Mouse (Mus musculus): ENCODE data around the gene Atg2a. TPM values are rescaled to one million over a fixed set of nuclear protein-coding genes. Genes with fewer than 3 reads are reported as not detected.

The Atg2a gene
- polyA plus RNA-seq, 1 experiment from 2014 or later, result 7.4 TPM

- H3K27me3 ChIP-seq (replicated peaks; ENCODE audit: control insufficient read depth, insufficient read depth, low read length), result no peaks in the 10 kb centered on the region
- H3K4me1 ChIP-seq (ENCODE audit: control insufficient read depth, insufficient read depth, low read length), result peaks cover 20% of the 10 kb centered on the region
- peak; percentile 42 for ATAC-seq
- peaks cover 12% of the 10 kb centered on the region; the same call in 1 of the 2 replicates for H3K36me3 ChIP-seq (ENCODE audit: control insufficient read depth, insufficient read depth, low read length)
- peak overlapping the region; percentile 72 for H3K4me2 ChIP-seq (ENCODE audit: low read depth, low read length)
- no peaks in the 10 kb centered on the region for H3K9me3 ChIP-seq (ENCODE audit: control insufficient read depth, low read length)
- H3K27ac ChIP-seq (ENCODE audit: low read length), result peak overlapping the region; percentile 75
- WGBS, result 0% methylated on average over 4 of the region's 4 CpGs
- H3K9ac ChIP-seq (ENCODE audit: low read depth, low read length), result peak overlapping the region; percentile 87
- peak overlapping the region; percentile 81 for H3K4me3 ChIP-seq (ENCODE audit: low read length)
These were observed 813 bp downstream of the Atg2a start for GRCm38 (mm10) chr19:6242281-6242680.

DNA sequence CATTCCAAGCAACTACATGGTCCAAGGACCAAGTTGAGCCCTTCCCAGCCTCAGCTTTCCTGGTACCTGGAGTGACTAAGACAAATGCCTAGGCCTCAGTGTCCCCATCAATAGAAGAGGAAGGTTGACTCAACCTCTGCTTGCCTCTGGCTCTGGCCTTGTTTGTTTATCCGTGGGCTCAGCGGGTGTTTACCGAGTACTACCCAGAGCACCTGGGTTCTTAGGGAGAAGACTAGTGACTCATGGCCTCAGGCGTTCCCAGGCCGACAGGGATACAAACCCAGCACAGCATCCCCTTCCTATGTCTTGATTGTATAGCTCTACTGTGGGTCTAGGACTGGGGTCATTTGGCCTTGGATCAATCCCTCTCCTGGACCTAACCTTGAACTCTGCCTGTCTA, 1.8 kb downstream of the Atg2a start:
- no peak overlapping the region for H3K4me2 ChIP-seq (ENCODE audit: low read depth, low read length)
- H3K9me3 ChIP-seq (ENCODE audit: control insufficient read depth, low read length), result no peaks in the 10 kb centered on the region
- no peak overlapping the region for H3K4me3 ChIP-seq (ENCODE audit: low read length)
- 78% methylated on average over 5 of the region's 5 CpGs for WGBS
- ATAC-seq, result no peak
- peaks cover 18% of the 10 kb centered on the region for H3K36me3 ChIP-seq (ENCODE audit: control insufficient read depth, insufficient read depth, low read length)
- no peak overlapping the region for H3K27ac ChIP-seq (ENCODE audit: low read length)
- H3K27me3 ChIP-seq (replicated peaks; ENCODE audit: control insufficient read depth, insufficient read depth, low read length), result no peaks in the 10 kb centered on the region
- peaks cover 20% of the 10 kb centered on the region for H3K4me1 ChIP-seq (ENCODE audit: control insufficient read depth, insufficient read depth, low read length)
- H3K9ac ChIP-seq (ENCODE audit: low read depth, low read length), result peak overlapping the region; percentile 33; the same call in 1 of the 2 replicates

GRCm38 (mm10) chr19:6245806-6246205, 4.3 kb downstream of the Atg2a start:
- Histone ChIP-seq H3K4me1 (ENCODE audit: control insufficient read depth, insufficient read depth, low read length) (peaks cover 15% of the 10 kb centered on the region), H3K4me3 (ENCODE audit: low read length) (no peak overlapping the region), H3K27ac (ENCODE audit: low read length) (no peak overlapping the region), H3K4me2 (ENCODE audit: low read depth, low read length) (no peak overlapping the region), H3K36me3 (ENCODE audit: control insufficient read depth, insufficient read depth, low read length) (peaks cover 18% of the 10 kb centered on the region), H3K27me3 (replicated peaks; ENCODE audit: control insufficient read depth, insufficient read depth, low read length) (no peaks in the 10 kb centered on the region), H3K9me3 (ENCODE audit: control insufficient read depth, low read length) (no peaks in the 10 kb centered on the region), H3K9ac (ENCODE audit: low read depth, low read length) (no peak overlapping the region)
- WGBS, result 61% methylated on average over 1 of the region's 1 CpGs
- ATAC-seq, result no peak

GRCm38 (mm10) chr19:6247526-6248300, 6.2 kb downstream of the Atg2a start:
- Histone ChIP-seq H3K9ac (ENCODE audit: low read depth, low read length) (no peak overlapping the region), H3K4me2 (ENCODE audit: low read depth, low read length) (no peak overlapping the region), H3K27me3 (replicated peaks; ENCODE audit: control insufficient read depth, insufficient read depth, low read length) (no peaks in the 10 kb centered on the region), H3K4me3 (ENCODE audit: low read length) (no peak overlapping the region), H3K27ac (ENCODE audit: low read length) (no peak overlapping the region), H3K36me3 (ENCODE audit: control insufficient read depth, insufficient read depth, low read length) (peaks cover 26% of the 10 kb centered on the region), H3K9me3 (ENCODE audit: control insufficient read depth, low read length) (no peaks in the 10 kb centered on the region), H3K4me1 (ENCODE audit: control insufficient read depth, insufficient read depth, low read length) (peaks cover 10% of the 10 kb centered on the region)
- WGBS, result 92% methylated on average over 29 of the region's 29 CpGs
- no peak for ATAC-seq

DNA sequence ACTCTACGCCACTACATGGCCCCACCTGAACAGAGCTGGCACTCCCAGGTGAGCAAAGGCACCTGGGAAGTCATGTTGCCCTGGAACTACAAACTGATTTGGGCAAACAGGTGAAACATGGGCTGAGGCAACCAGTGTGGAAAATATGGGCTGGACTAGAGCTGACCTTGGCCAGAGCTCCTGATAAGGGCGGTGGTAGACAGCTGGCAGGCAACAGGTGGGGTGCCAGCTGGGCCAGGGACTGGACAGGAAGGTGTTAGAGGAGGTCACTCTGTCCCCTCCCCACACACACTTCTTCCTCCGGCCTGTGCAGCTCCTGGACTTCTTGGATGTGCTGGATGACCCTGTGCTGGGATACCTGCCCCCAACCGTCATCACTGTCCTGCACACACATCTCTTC, 11.6 kb downstream of the Atg2a start:
- H3K36me3 ChIP-seq (ENCODE audit: control insufficient read depth, insufficient read depth, low read length), result peaks cover 28% of the 10 kb centered on the region
- ATAC-seq, result no peak
- H3K9me3 ChIP-seq (ENCODE audit: control insufficient read depth, low read length), result no peaks in the 10 kb centered on the region
- no peaks in the 10 kb centered on the region for H3K4me1 ChIP-seq (ENCODE audit: control insufficient read depth, insufficient read depth, low read length)
- 86% methylated on average over 4 of the region's 4 CpGs for WGBS
- no peak overlapping the region for H3K4me3 ChIP-seq (ENCODE audit: low read length)
- no peak overlapping the region for H3K27ac ChIP-seq (ENCODE audit: low read length)
- no peak overlapping the region for H3K9ac ChIP-seq (ENCODE audit: low read depth, low read length)
- no peak overlapping the region for H3K4me2 ChIP-seq (ENCODE audit: low read depth, low read length)
- no peaks in the 10 kb centered on the region for H3K27me3 ChIP-seq (replicated peaks; ENCODE audit: control insufficient read depth, insufficient read depth, low read length)

- WGBS, result 69% methylated on average over 2 of the region's 2 CpGs
- no peaks in the 10 kb centered on the region for H3K27me3 ChIP-seq (replicated peaks; ENCODE audit: control insufficient read depth, insufficient read depth, low read length)
- H3K36me3 ChIP-seq (ENCODE audit: control insufficient read depth, insufficient read depth, low read length), result peaks cover 28% of the 10 kb centered on the region
- no peak overlapping the region for H3K9ac ChIP-seq (ENCODE audit: low read depth, low read length)
- no peak overlapping the region for H3K4me3 ChIP-seq (ENCODE audit: low read length)
- H3K4me2 ChIP-seq (ENCODE audit: low read depth, low read length), result no peak overlapping the region
- no peak for ATAC-seq
- H3K27ac ChIP-seq (ENCODE audit: low read length), result no peak overlapping the region
- H3K9me3 ChIP-seq (ENCODE audit: control insufficient read depth, low read length), result no peaks in the 10 kb centered on the region
- H3K4me1 ChIP-seq (ENCODE audit: control insufficient read depth, insufficient read depth, low read length), result peaks cover 3% of the 10 kb centered on the region; the same call in 1 of the 2 replicates
These were observed 19.0 kb downstream of the Atg2a start for GRCm38 (mm10) chr19:6260428-6260827.

GRCm38 (mm10) chr19:6260946-6261345, 19.5 kb downstream of the Atg2a start:
- no peak for ATAC-seq
- Histone ChIP-seq H3K27ac (ENCODE audit: low read length) (no peak overlapping the region), H3K9me3 (ENCODE audit: control insufficient read depth, low read length) (no peaks in the 10 kb centered on the region), H3K4me2 (ENCODE audit: low read depth, low read length) (no peak overlapping the region), H3K4me3 (ENCODE audit: low read length) (no peak overlapping the region), H3K36me3 (ENCODE audit: control insufficient read depth, insufficient read depth, low read length) (peaks cover 28% of the 10 kb centered on the region), H3K9ac (ENCODE audit: low read depth, low read length) (no peak overlapping the region), H3K4me1 (ENCODE audit: control insufficient read depth, insufficient read depth, low read length) (peaks cover 3% of the 10 kb centered on the region; the same call in 1 of the 2 replicates), H3K27me3 (replicated peaks; ENCODE audit: control insufficient read depth, insufficient read depth, low read length) (no peaks in the 10 kb centered on the region)
- WGBS, result 81% methylated on average over 4 of the region's 4 CpGs

DNA sequence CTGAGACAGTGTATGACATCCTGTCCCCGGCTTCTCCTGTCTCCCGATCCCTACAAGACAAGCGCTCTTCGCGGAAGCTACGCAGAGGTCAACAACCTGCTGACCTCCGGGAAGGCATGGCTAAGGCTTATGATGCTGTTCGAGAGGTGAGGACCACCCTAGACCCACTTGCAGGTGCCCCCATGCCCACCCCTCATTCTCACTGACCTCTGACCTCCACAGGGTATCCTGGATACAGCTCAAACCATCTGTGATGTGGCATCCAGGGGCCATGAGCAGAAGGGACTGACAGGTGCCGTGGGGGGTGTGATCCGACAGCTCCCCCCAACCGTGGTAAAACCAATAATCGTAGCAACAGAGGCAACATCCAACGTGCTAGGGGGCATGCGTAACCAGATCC, 19.9 kb downstream of the Atg2a start:
- H3K4me1 ChIP-seq (ENCODE audit: control insufficient read depth, insufficient read depth, low read length), result peaks cover 3% of the 10 kb centered on the region; the same call in 1 of the 2 replicates
- no peak overlapping the region for H3K9ac ChIP-seq (ENCODE audit: low read depth, low read length)
- no peak overlapping the region for H3K4me2 ChIP-seq (ENCODE audit: low read depth, low read length)
- no peak overlapping the region for H3K27ac ChIP-seq (ENCODE audit: low read length)
- no peak overlapping the region for H3K4me3 ChIP-seq (ENCODE audit: low read length)
- peaks cover 28% of the 10 kb centered on the region for H3K36me3 ChIP-seq (ENCODE audit: control insufficient read depth, insufficient read depth, low read length)
- H3K27me3 ChIP-seq (replicated peaks; ENCODE audit: control insufficient read depth, insufficient read depth, low read length), result no peaks in the 10 kb centered on the region
- 92% methylated on average over 14 of the region's 14 CpGs for WGBS
- no peaks in the 10 kb centered on the region for H3K9me3 ChIP-seq (ENCODE audit: control insufficient read depth, low read length)
- no peak for ATAC-seq

- no peaks in the 10 kb centered on the region for H3K9me3 ChIP-seq (ENCODE audit: control insufficient read depth, low read length)
- peak overlapping the region; percentile 49 for H3K4me2 ChIP-seq (ENCODE audit: low read depth, low read length)
- no peak overlapping the region for H3K4me3 ChIP-seq (ENCODE audit: low read length)
- peaks cover 5% of the 10 kb centered on the region; the same call in 1 of the 2 replicates for H3K4me1 ChIP-seq (ENCODE audit: control insufficient read depth, insufficient read depth, low read length)
- 60% methylated on average over 7 of the region's 7 CpGs for WGBS
- peak overlapping the region; percentile 89 for H3K27ac ChIP-seq (ENCODE audit: low read length)
- H3K36me3 ChIP-seq (ENCODE audit: control insufficient read depth, insufficient read depth, low read length), result peaks cover 28% of the 10 kb centered on the region
- peak overlapping the region; percentile 76; the same call in 1 of the 2 replicates for H3K9ac ChIP-seq (ENCODE audit: low read depth, low read length)
- no peaks in the 10 kb centered on the region for H3K27me3 ChIP-seq (replicated peaks; ENCODE audit: control insufficient read depth, insufficient read depth, low read length)
- ATAC-seq, result no peak
These were observed 20.8 kb downstream of the Atg2a start for GRCm38 (mm10) chr19:6262222-6262621.
